Mouse (Mus musculus): ENCODE results near the gene Pithd1.

Gene Pithd1

DNA sequence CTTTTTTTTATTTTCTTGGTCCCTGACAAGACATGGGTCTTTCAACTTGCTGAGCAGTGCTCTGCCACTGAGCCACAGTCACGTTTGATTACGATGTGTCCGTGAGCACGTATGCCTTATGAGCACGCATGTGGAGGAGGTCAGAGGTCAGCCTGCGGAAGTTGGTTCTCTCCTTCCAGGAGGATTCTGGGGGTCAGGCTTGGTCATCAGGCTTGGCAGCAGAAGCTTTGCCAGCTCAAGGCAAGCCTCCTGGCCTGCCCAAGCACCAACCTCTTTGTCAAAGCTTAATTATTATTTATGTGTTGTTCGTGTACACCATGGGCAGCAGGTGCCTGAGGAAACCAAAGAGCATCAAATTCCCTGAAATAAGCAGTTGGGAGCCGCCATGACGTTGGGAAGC is 58.7 kb downstream of the Pithd1 start:
- no peak for DNase-seq (ENCODE audit: low read depth)

DNA sequence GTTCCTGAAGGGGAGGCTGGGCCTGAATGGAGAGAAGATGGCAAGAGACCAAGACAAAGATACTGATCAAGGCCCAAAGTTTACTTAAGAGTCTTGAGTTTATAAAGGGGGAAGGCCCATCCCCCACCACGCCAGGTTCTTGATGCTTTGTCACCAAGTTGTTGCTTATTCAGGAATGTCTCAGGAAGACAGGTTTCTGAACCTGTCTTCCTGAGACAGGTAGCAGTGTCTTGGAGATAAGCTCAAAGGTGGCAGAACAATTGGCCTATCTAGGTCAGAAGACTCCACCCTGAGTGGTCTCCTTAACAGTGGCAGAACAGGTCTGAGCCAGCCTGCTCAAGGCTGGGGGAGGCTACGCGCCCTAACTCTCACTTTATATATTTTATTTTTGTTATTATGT is 60.2 kb downstream of the Pithd1 start:
- DNase-seq (ENCODE audit: low read depth), result no peak

DNA sequence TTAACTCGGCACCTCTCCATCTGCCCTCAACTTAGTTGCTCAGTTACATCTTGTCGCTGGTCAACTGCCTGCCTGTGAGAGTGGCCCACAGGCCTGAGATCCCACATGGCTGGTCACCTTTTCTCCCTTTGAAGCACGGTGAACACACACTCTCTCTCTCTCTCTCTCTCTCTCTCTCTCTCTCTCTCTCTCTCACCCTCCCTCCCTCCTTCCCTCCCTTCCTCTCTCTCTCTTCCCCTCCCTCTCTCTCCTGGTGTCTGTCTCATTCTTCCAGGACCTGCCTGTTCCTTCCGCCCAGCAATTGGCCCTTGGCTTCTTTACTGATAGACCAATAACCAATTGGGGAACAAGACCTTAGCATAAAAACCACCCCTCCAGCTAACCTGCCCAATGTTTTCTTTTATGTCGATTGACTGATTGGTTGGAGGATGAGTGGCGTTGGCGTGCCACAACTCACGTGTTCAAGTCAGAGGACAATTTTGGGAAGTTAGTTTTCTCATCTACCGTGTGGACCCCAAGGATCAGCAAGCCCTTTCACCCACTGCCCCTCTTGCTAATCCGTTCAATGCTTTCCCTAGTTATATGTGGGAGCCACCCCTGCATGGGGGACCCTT is 60.8 kb downstream of the Pithd1 start:
- no peak for DNase-seq (ENCODE audit: low read depth)

All from induced T-regulatory cell, adult 2 months (primary cell).